Mouse (Mus musculus) erythroid progenitor cell, adult 5-6 weeks (primary cell): ENCODE results near the gene Plcb2. TPM values are rescaled to one million over a fixed set of nuclear protein-coding genes. Genes with fewer than 3 reads are reported as not detected.
A peak's percentile ranks its signal among the peaks of the same experiment; 100 is the strongest.

Source experiments
- ATAC-seq: replicated peaks from 2 replicates; pipeline ENCODE4 v1.8.0; 2016; ENCODE audit warnings: moderate number of reproducible peaks, mild to moderate bottlenecking, moderate TSS enrichment, inconsistent platforms; ENCODE audit not compliant: poor library complexity, low FRiP score, severe bottlenecking
- total RNA-seq, 2 experiments: library from RNA; stranded (forward) in 1 of 2; stranded (reverse) in 1 of 2; fragments of 150-400 nt in 1 of 2; fragments of 186-747, 209-891 nt in 1 of 2; gene quantifications; 2 replicates each; pipeline versions ENCODE4 v1.2.3 to v1.2.4; 2015 to 2017; ENCODE audit warnings: low replicate concordance in 2 of 2

Gene Plcb2
- total RNA-seq, 2 experiments from 2014 or later: 9.8 to 14.3 TPM

GRCm38 (mm10) chr2:118663804-118664766, 64.2 kb downstream of the Plcb2 start:
- no peak for ATAC-seq

- no peak for ATAC-seq
These were observed 65.1 kb downstream of the Plcb2 start, which contains the start of gene Pak6 for GRCm38 (mm10) chr2:118662902-118663803. Gene Pak6, plus strand, starts transcription at chr2:118663303.

DNA sequence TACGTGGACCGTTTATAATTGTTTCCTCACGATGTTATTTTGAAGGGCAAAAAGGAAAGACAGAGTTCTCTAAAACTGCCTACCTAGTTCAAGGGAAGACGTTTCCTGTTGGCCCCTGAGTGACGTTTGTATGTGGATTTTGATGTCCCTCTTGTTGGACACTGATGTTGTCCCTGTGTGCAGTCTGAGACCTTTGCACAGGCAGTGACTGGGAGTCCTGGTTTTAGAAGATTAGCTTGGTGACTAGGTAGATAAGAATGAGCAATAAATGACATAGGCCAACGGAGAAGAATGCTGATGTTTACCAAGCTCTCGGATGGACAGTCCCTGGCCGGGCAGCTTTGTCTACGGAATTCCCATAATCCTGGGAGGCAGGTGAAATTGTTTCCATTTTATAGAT, 66.3 kb downstream of the Plcb2 start:
- ATAC-seq: no peak

DNA sequence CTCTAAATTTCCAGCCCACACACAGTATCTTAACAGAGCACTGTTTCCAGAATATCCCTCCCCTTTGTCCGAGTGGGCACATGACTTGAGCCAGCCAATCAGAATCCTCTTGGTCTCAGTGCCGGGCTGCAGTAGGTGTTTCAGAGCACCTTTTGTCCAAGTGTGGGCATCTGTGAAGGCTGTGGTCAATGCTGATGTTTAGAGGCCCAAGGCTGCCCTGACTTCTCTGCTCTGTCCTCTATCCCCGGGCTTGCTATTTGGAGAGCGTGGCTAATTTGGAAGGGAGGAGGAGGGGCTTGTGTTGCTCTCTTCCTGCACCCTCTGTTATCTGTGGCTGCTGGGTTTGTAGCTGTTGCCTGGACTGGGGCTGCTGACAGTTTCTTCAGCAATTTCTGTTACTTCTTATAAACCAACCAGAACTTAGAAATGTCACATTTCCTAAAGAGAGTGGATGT, 68.2 kb downstream of the Plcb2 start:
- peak; percentile 74 for ATAC-seq

DNA sequence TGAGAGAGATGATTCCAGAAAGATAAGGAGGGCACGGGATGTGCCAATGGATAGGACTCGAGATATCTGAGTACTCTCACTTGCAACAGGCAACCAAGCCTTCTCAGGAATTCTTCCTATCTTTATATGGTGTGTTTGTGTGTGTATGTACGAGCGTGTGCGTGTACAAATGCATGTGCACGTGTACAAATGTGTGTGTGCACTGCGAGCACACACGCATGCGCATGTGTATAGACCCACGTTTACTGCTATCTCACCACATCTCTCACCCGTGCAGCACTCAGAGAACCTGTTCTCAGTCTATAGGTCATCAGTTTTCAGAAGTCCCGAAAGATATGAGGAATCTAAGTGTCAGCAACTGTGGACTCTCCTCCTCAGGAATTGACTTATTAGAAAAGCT, 68.7 kb downstream of the Plcb2 start:
- peak; percentile 1; the same call in 1 of the 2 replicates for ATAC-seq

DNA sequence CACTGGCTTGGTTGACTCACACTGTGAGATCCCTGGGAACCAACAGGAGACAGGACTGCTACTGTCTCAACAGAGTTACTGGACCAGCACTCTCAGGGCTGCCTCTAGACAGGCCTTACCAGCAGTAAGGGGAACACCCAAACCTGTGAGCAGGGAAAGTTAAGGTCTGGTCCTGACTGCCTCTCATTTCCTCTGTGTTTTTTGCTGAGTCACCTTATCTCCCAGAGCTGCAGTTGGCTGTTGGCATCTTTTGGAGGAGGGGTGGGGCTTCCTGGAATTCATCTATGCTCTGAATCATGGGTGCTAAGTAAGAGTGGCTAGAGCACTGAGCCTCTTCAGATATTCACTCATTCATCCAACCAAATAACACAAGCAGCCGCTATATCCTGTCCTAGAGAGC, 69.2 kb downstream of the Plcb2 start:
- peak; percentile 72 for ATAC-seq

DNA sequence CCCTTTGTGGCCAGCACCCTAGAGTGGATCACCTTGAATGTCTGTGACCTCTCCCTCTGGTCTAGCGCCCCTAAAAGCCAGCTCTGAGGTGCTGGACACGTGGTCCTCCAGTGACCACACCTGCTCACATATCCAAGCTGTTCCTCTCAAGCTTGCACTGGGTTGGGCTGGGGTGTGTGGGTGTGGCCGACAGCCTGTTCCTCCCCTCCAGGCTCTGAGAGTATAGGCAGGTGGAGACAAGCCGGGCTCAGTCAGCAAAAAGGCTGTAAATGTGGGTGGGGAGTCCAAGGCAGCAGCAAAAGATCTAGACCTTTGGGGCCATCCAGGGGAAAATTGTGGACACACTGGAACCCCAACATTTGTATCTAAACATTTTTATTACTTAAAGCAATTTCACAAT, 69.8 kb downstream of the Plcb2 start:
- ATAC-seq: peak; percentile 80

Other genes with a start within 250 kb of the Plcb2 start
- gene Srp14, start 248.7 kb downstream of the Plcb2 start, total RNA-seq (2015; ENCODE audit: low replicate concordance): 38.9 and 114 TPM in 2 replicates
- 50.6 and 86.5 TPM in 2 replicates for gene Srp14, start 248.7 kb downstream of the Plcb2 start, total RNA-seq (2017; ENCODE audit: low replicate concordance)
- 2.1 and 3.2 TPM in 2 replicates for gene Bmf, start 178.8 kb downstream of the Plcb2 start, total RNA-seq (2015; ENCODE audit: low replicate concordance)
- gene Bmf, start 178.8 kb downstream of the Plcb2 start, total RNA-seq (2017; ENCODE audit: low replicate concordance): 1.0 and 5.9 TPM in 2 replicates
- 118 and 120 TPM in 2 replicates for gene Bub1b, start 130.2 kb downstream of the Plcb2 start, total RNA-seq (2015; ENCODE audit: low replicate concordance)
- gene Bub1b, start 130.2 kb downstream of the Plcb2 start, total RNA-seq (2017; ENCODE audit: low replicate concordance): 270 and 278 TPM in 2 replicates
- not detected in 2 replicates for gene Pak6, start 65.1 kb downstream of the Plcb2 start, total RNA-seq (2015; ENCODE audit: low replicate concordance)
- 0.15 and 0.39 TPM in 2 replicates for gene Pak6, start 65.1 kb downstream of the Plcb2 start, total RNA-seq (2017; ENCODE audit: low replicate concordance)
- not detected in 2 replicates for gene Ankrd63, start 24.5 kb downstream of the Plcb2 start, total RNA-seq (2015; ENCODE audit: low replicate concordance)
- gene Ankrd63, start 24.5 kb downstream of the Plcb2 start, total RNA-seq (2017; ENCODE audit: low replicate concordance): not detected in 2 replicates
- 5.0 and 8.4 TPM in 2 replicates for gene Inafm2, start 17.3 kb upstream of the Plcb2 start, total RNA-seq (2015; ENCODE audit: low replicate concordance)
- 1.3 and 3.6 TPM in 2 replicates for gene Inafm2, start 17.3 kb upstream of the Plcb2 start, total RNA-seq (2017; ENCODE audit: low replicate concordance)
- 2.1 TPM in 1 of 2 replicates, not detected in the other for gene Ccdc9b, start 34.2 kb upstream of the Plcb2 start, total RNA-seq (2015; ENCODE audit: low replicate concordance)
- gene Ccdc9b, start 34.2 kb upstream of the Plcb2 start, total RNA-seq (2017; ENCODE audit: low replicate concordance): 0.30 and 0.51 TPM in 2 replicates
- not detected in 2 replicates for gene Phgr1, start 44.3 kb upstream of the Plcb2 start, total RNA-seq (2015; ENCODE audit: low replicate concordance)
- not detected in 2 replicates for gene Phgr1, start 44.3 kb upstream of the Plcb2 start, total RNA-seq (2017; ENCODE audit: low replicate concordance)
- not detected in 2 replicates for gene Disp2, start 51.3 kb upstream of the Plcb2 start, total RNA-seq (2015; ENCODE audit: low replicate concordance)
- gene Disp2, start 51.3 kb upstream of the Plcb2 start, total RNA-seq (2017; ENCODE audit: low replicate concordance): 0.26 TPM in 1 of 2 replicates, not detected in the other
- 48.2 and 74.6 TPM in 2 replicates for gene Knstrn, start 85.6 kb upstream of the Plcb2 start, total RNA-seq (2015; ENCODE audit: low replicate concordance)
- 156 and 210 TPM in 2 replicates for gene Knstrn, start 85.6 kb upstream of the Plcb2 start, total RNA-seq (2017; ENCODE audit: low replicate concordance)
- 5.4 and 6.3 TPM in 2 replicates for gene Ivd, start 133.5 kb upstream of the Plcb2 start, total RNA-seq (2015; ENCODE audit: low replicate concordance)
- 1.9 and 7.3 TPM in 2 replicates for gene Ivd, start 133.5 kb upstream of the Plcb2 start, total RNA-seq (2017; ENCODE audit: low replicate concordance)
- gene Bahd1, start 171.9 kb upstream of the Plcb2 start, total RNA-seq (2015; ENCODE audit: low replicate concordance): 7.6 and 8.8 TPM in 2 replicates
- 14.5 and 15.1 TPM in 2 replicates for gene Bahd1, start 171.9 kb upstream of the Plcb2 start, total RNA-seq (2017; ENCODE audit: low replicate concordance)
- gene Chst14, start 198.1 kb upstream of the Plcb2 start, total RNA-seq (2015; ENCODE audit: low replicate concordance): not detected in 2 replicates
- 0.77 TPM in 1 of 2 replicates, not detected in the other for gene Chst14, start 198.1 kb upstream of the Plcb2 start, total RNA-seq (2017; ENCODE audit: low replicate concordance)